Mouse (Mus musculus) testis, adult 2 months (tissue): ENCODE data around the gene Hltf. TPM values are rescaled to one million over a fixed set of nuclear protein-coding genes. Genes with fewer than 3 reads are reported as not detected.
A peak's percentile ranks its signal among the peaks of the same experiment; 100 is the strongest.
"Not testable (repeated sequence)": the region's sequence is repeated elsewhere in the genome, so short reads cannot be mapped to it uniquely, and the experiment has no call there.

Source experiments
- H3K27ac ChIP-seq: fragments of 200-500 bp; 2 replicates; pipeline ENCODE4 v1.5.1; 2012; ENCODE audit warnings: low read depth, low read length; ENCODE audit not compliant: control insufficient read depth, insufficient read depth
- H3K27me3 ChIP-seq: fragments of 200-500 bp; 2 replicates; pipeline ENCODE4 v1.6.1; 2012; ENCODE audit warnings: mild to moderate bottlenecking, low read length, moderate library complexity; ENCODE audit not compliant: control insufficient read depth, insufficient read depth
- H3K36me3 ChIP-seq: fragments of 200-500 bp; 2 replicates; pipeline ENCODE4 v1.6.1; 2012; ENCODE audit warnings: mild to moderate bottlenecking, low read length; ENCODE audit not compliant: control insufficient read depth, insufficient read depth
- H3K4me1 ChIP-seq: fragments of 200-500 bp; 2 replicates; pipeline ENCODE4 v1.6.1; 2012; ENCODE audit warnings: low read length; ENCODE audit not compliant: control insufficient read depth, insufficient read depth
- H3K4me3 ChIP-seq: fragments of 200-500 bp; 2 replicates; pipeline ENCODE4 v1.5.1; 2012; ENCODE audit warnings: low read depth, mild to moderate bottlenecking, low read length, moderate library complexity, mixed read lengths; ENCODE audit not compliant: control insufficient read depth
- CTCF ChIP-seq: fragments of 200-500 bp; IDR thresholded peaks from 2 replicates; pipeline ENCODE4 v1.5.1; 2012; ENCODE audit warnings: low read depth, mild to moderate bottlenecking, inconsistent platforms, low read length, moderate library complexity; ENCODE audit not compliant: control insufficient read depth, insufficient read depth, insufficient replicate concordance
- POLR2A ChIP-seq: fragments of 200-500 bp; IDR thresholded peaks from 2 replicates; pipeline ENCODE4 v1.6.1; 2012; ENCODE audit warnings: low read depth, mild to moderate bottlenecking, inconsistent platforms, low read length, moderate library complexity; ENCODE audit not compliant: control insufficient read depth
- polyA plus RNA-seq: library from polyadenylated mRNA; depleted of rRNA; stranded (reverse); fragments of >200 nt; gene quantifications from 2 replicates; pipeline ENCODE4 v1.2.3, GENCODE M21; 2012

The Hltf gene
- polyA plus RNA-seq, 1 experiment, result 1.8 TPM

GRCm38 (mm10) chr3:20111913-20112312 is 54.3 kb downstream of the Hltf start:
- Histone ChIP-seq H3K36me3 (no peaks in the 10 kb centered on the region; the same call in 1 of the 2 replicates), H3K27me3 (no peaks in the 10 kb centered on the region), H3K4me3 (no peak overlapping the region), H3K4me1 (no peaks in the 10 kb centered on the region), H3K27ac (no peak overlapping the region)
- no peak for TF ChIP-seq CTCF
- TF ChIP-seq POLR2A, result no peak

- Histone ChIP-seq H3K27me3 (no peaks in the 10 kb centered on the region), H3K4me3 (peak overlapping the region; percentile 36), H3K4me1 (peaks cover 10% of the 10 kb centered on the region), H3K27ac (no peak overlapping the region), H3K36me3 (no peaks in the 10 kb centered on the region; the same call in 1 of the 2 replicates)
- no peak for TF ChIP-seq CTCF
- no peak for TF ChIP-seq POLR2A
Observed at GRCm38 (mm10) chr3:20119044-20119591, 61.5 kb downstream of the Hltf start.

GRCm38 (mm10) chr3:20119686-20120244 is 62.2 kb downstream of the Hltf start:
- no peak for TF ChIP-seq CTCF
- TF ChIP-seq POLR2A, result no peak
- no peak overlapping the region for H3K27ac ChIP-seq
- H3K4me1 ChIP-seq, result peaks cover 10% of the 10 kb centered on the region
- no peaks in the 10 kb centered on the region for H3K27me3 ChIP-seq
- peak overlapping the region; percentile 36 for H3K4me3 ChIP-seq
- H3K36me3 ChIP-seq, result no peaks in the 10 kb centered on the region; the same call in 1 of the 2 replicates

- H3K4me3 ChIP-seq, H3K27me3 ChIP-seq, H3K4me1 ChIP-seq, H3K27ac ChIP-seq, H3K36me3 ChIP-seq: not testable (repeated sequence)
Observed at GRCm38 (mm10) chr3:20121582-20121981, 64.0 kb downstream of the Hltf start.

- Histone ChIP-seq H3K4me1 (no peaks in the 10 kb centered on the region), H3K36me3 (no peaks in the 10 kb centered on the region), H3K4me3 (no peak overlapping the region), H3K27ac (no peak overlapping the region), H3K27me3 (no peaks in the 10 kb centered on the region)
- no peak for TF ChIP-seq CTCF
- no peak for TF ChIP-seq POLR2A
Observed at GRCm38 (mm10) chr3:20125604-20126003, 68.0 kb downstream of the Hltf start.

- no peaks in the 10 kb centered on the region for H3K27me3 ChIP-seq
- TF ChIP-seq POLR2A, result no peak
- no peak for TF ChIP-seq CTCF
- H3K36me3 ChIP-seq, result no peaks in the 10 kb centered on the region
- H3K4me3 ChIP-seq, result no peak overlapping the region
- H3K4me1 ChIP-seq, result no peaks in the 10 kb centered on the region
- no peak overlapping the region for H3K27ac ChIP-seq
Observed at GRCm38 (mm10) chr3:20127047-20127595, 69.5 kb downstream of the Hltf start.

- TF ChIP-seq CTCF (no peak), POLR2A (no peak)
Observed at GRCm38 (mm10) chr3:20129491-20129890, 71.9 kb downstream of the Hltf start.

More at GRCm38 (mm10) chr3:20129491-20129890, 71.9 kb downstream of the Hltf start:
- Histone ChIP-seq H3K27me3 (no peaks in the 10 kb centered on the region), H3K36me3 (no peaks in the 10 kb centered on the region), H3K4me3 (no peak overlapping the region), H3K27ac (no peak overlapping the region), H3K4me1 (no peaks in the 10 kb centered on the region)
